Mouse (Mus musculus): Measurements from ENCODE around the gene Gm42906. TPM values are rescaled to one million over a fixed set of nuclear protein-coding genes. Genes with fewer than 3 reads are reported as not detected.

Gm42906 gene
- total and polyA plus RNA-seq, 3 experiments, result not detected

- Histone ChIP-seq H3K79me2 (replicated peaks; ENCODE audit: control insufficient read depth, extremely low read depth, insufficient read depth, poor library complexity, severe bottlenecking) (no peaks in the 10 kb centered on the region), H3K4me2 (ENCODE audit: insufficient read depth, low read depth, poor library complexity, severe bottlenecking) (no peak overlapping the region), H3K9me3 (replicated peaks; ENCODE audit: low read length) (no peaks in the 10 kb centered on the region), H3K27me3 (replicated peaks) (peaks cover 30% of the 10 kb centered on the region), H3K4me1 (ENCODE audit: control insufficient read depth in 1 of 2, insufficient read depth in 2 of 2) (no peaks in the 10 kb centered on the region), H3K36me3 (replicated peaks in 1 of 2; ENCODE audit: control insufficient read depth in 1 of 2, insufficient read depth in 1 of 2, low read length in 1 of 2) (no peaks in the 10 kb centered on the region), H3K4me3 (replicated peaks in 1 of 3; ENCODE audit: low read depth in 2 of 3, low read length in 2 of 3, poor library complexity in 1 of 3) (no peak overlapping the region), H3K27ac (ENCODE audit: insufficient read depth, low read depth) (no peak overlapping the region), H3K9ac (ENCODE audit: insufficient read depth, low read depth) (no peak overlapping the region)
- in situ Hi-C loops (cut with MboI; ENCODE audit: low pct_ligation_motif_present, low pct_unique_long_range_greater_than_20kb, low sequenced_read_pairs) (no loop called here), dilution Hi-C loops (cut with MboI; ENCODE audit: extremely low pct_ligation_motif_present, extremely low pct_unique_long_range_greater_than_20kb, low sequenced_read_pairs) (no loop called here)
- TF ChIP-seq ZC3H11A (IDR thresholded peaks at IDR 0.05; ENCODE audit: low read depth, low read length), result no peak
- TF ChIP-seq MAX (IDR thresholded peaks at IDR 0.05; ENCODE audit: low read length), result no peak
- TF ChIP-seq RAD21 (IDR thresholded peaks at IDR 0.05; ENCODE audit: low read depth, low read length), result no peak
- no peak for TF ChIP-seq ELF1 (IDR thresholded peaks at IDR 0.05; ENCODE audit: low read depth, low read length)
- DNase-seq (ENCODE audit: extremely low read depth), result no peak
Measured at GRCm38 (mm10) chr5:151026069-151026468, 401.9 kb downstream of the Gm42906 start.

DNA sequence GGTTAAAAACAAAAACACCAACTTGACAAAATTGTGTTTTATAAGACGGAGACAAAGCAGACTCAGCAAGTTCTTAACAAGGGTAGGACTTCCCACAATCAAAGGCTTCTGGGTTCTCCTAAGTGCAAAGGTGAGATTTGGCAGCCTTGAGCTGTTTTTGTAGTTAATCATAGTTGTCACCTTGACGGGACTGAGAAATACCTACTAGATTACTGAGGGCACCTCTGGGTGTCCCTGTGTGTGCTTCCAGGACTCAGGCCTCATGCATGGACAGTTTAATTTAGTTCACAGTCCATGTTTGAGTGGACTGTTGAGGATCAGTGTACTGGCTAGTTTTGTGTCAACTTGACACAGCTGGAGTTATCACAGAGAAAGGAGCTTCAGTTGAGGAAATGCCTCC, 403.5 kb downstream of the Gm42906 start:
- no peaks in the 10 kb centered on the region for H3K79me2 ChIP-seq (replicated peaks; ENCODE audit: control insufficient read depth, extremely low read depth, insufficient read depth, poor library complexity, severe bottlenecking)
- H3K9me3 ChIP-seq (replicated peaks; ENCODE audit: low read length), result no peaks in the 10 kb centered on the region
- DNase-seq (ENCODE audit: extremely low read depth), result no peak
- H3K9ac ChIP-seq (ENCODE audit: insufficient read depth, low read depth), result no peak overlapping the region
- dilution Hi-C loops (cut with MboI; ENCODE audit: extremely low pct_ligation_motif_present, extremely low pct_unique_long_range_greater_than_20kb, low sequenced_read_pairs), result no loop called here
- no peak overlapping the region for H3K27ac ChIP-seq (ENCODE audit: insufficient read depth, low read depth)
- TF ChIP-seq NRF1 (IDR thresholded peaks at IDR 0.05; ENCODE audit: low read depth, low read length) (no peak), ZC3H11A (IDR thresholded peaks at IDR 0.05; ENCODE audit: low read depth, low read length) (no peak), JUN (IDR thresholded peaks at IDR 0.05; ENCODE audit: insufficient read depth, low read depth, low read length) (no peak), GABPA (IDR thresholded peaks at IDR 0.05; ENCODE audit: insufficient replicate concordance, low read depth, low read length) (no peak), E2F4 (IDR thresholded peaks at IDR 0.05; ENCODE audit: insufficient replicate concordance, low read depth, low read length) (no peak), USF1 (IDR thresholded peaks at IDR 0.05; ENCODE audit: low read depth, low read length) (no peak), MAX (IDR thresholded peaks at IDR 0.05; ENCODE audit: low read length) (no peak), UBTF (IDR thresholded peaks at IDR 0.05; ENCODE audit: low read depth, low read length) (no peak), IRF4 (IDR thresholded peaks at IDR 0.05; ENCODE audit: low read depth, low read length) (no peak), MEF2A (IDR thresholded peaks at IDR 0.05; ENCODE audit: borderline replicate concordance, low read depth, low read length) (no peak), BHLHE40 (IDR thresholded peaks at IDR 0.05; ENCODE audit: low read depth, low read length) (no peak), ZMIZ1 (IDR thresholded peaks at IDR 0.05; ENCODE audit: low read depth, low read length) (no peak), HCFC1 (IDR thresholded peaks at IDR 0.05; ENCODE audit: low read depth, low read length) (no peak), EP300 (IDR thresholded peaks at IDR 0.05; ENCODE audit: low read length) (no peak), SIN3A (IDR thresholded peaks at IDR 0.05; ENCODE audit: low read length) (no peak), POLR2AphosphoS2 (IDR thresholded peaks at IDR 0.05; ENCODE audit: low read depth, low read length) (no peak)
- no peaks in the 10 kb centered on the region for H3K36me3 ChIP-seq (replicated peaks in 1 of 2; ENCODE audit: control insufficient read depth in 1 of 2, insufficient read depth in 1 of 2, low read length in 1 of 2)
- H3K4me3 ChIP-seq (replicated peaks in 1 of 3; ENCODE audit: low read depth in 2 of 3, low read length in 2 of 3, poor library complexity in 1 of 3), result no peak overlapping the region
- peaks cover 30% of the 10 kb centered on the region for H3K27me3 ChIP-seq (replicated peaks)
- H3K4me2 ChIP-seq (ENCODE audit: insufficient read depth, low read depth, poor library complexity, severe bottlenecking), result no peak overlapping the region
- no peaks in the 10 kb centered on the region for H3K4me1 ChIP-seq (ENCODE audit: control insufficient read depth in 1 of 2, insufficient read depth in 2 of 2)
- in situ Hi-C loops (cut with MboI; ENCODE audit: low pct_ligation_motif_present, low pct_unique_long_range_greater_than_20kb, low sequenced_read_pairs), result no loop called here
